Mouse (Mus musculus) erythroblast, embryonic 14.5 days (primary cell): Measurements from ENCODE around the gene Sult6b2. TPM values are rescaled to one million over a fixed set of nuclear protein-coding genes. Genes with fewer than 3 reads are reported as not detected.

Experiments
- H3K27me3 ChIP-seq: 2 replicates; pipeline ENCODE4 v1.6.1; 2012; ENCODE audit warnings: inconsistent platforms; ENCODE audit not compliant: control insufficient read depth
- H3K36me3 ChIP-seq: 2 replicates; pipeline ENCODE4 v1.6.1; 2012; ENCODE audit warnings: mild to moderate bottlenecking, inconsistent platforms; ENCODE audit not compliant: control insufficient read depth
- H3K4me1 ChIP-seq: 2 replicates; pipeline ENCODE4 v1.6.1; 2012; ENCODE audit warnings: inconsistent platforms; ENCODE audit not compliant: control insufficient read depth
- H3K4me3 ChIP-seq: replicated peaks from 2 replicates; pipeline ENCODE3; 2012; ENCODE audit warnings: moderate library complexity, mild to moderate bottlenecking, inconsistent platforms
- H3K9me3 ChIP-seq: 2 replicates; pipeline ENCODE4 v1.6.1; 2012; ENCODE audit warnings: low read length, inconsistent platforms, mixed read lengths; ENCODE audit not compliant: control insufficient read depth
- GATA1 ChIP-seq: IDR thresholded peaks from 2 replicates; pipeline ENCODE4 v1.6.1; 2012; ENCODE audit warnings: low read length, inconsistent platforms, mixed read lengths
- TAL1 ChIP-seq: IDR thresholded peaks from 3 replicates; pipeline ENCODE4 v1.6.1; 2012; ENCODE audit warnings: low read length, inconsistent platforms, mixed read lengths
- polyA plus RNA-seq: library from polyadenylated mRNA; stranded (reverse); fragments of >175 nt; gene quantifications from 2 replicates; pipeline ENCODE4 v1.2.3, GENCODE M21; 2012

Sult6b2 gene
- polyA plus RNA-seq, 1 experiment = not detected

- H3K9me3 ChIP-seq = no peaks in the 10 kb centered on the region
- no peaks in the 10 kb centered on the region for H3K4me1 ChIP-seq
- H3K27me3 ChIP-seq = no peaks in the 10 kb centered on the region
- no peaks in the 10 kb centered on the region for H3K36me3 ChIP-seq
- TF ChIP-seq GATA1 (no peak), TAL1 (no peak)
- no peak overlapping the region for H3K4me3 ChIP-seq
Observed at GRCm38 (mm10) chr6:142815513-142815912, 11.2 kb upstream of the Sult6b2 start.

GRCm38 (mm10) chr6:142814495-142814921, 10.2 kb upstream of the Sult6b2 start:
- no peaks in the 10 kb centered on the region for H3K36me3 ChIP-seq
- no peaks in the 10 kb centered on the region for H3K4me1 ChIP-seq
- no peak overlapping the region for H3K4me3 ChIP-seq
- TF ChIP-seq GATA1 (no peak), TAL1 (no peak)
- H3K27me3 ChIP-seq = no peaks in the 10 kb centered on the region
- H3K9me3 ChIP-seq = no peaks in the 10 kb centered on the region

- no peak overlapping the region for H3K4me3 ChIP-seq
- TF ChIP-seq TAL1 (no peak), GATA1 (no peak)
Observed at GRCm38 (mm10) chr6:142814011-142814410, 9.7 kb upstream of the Sult6b2 start.

DNA sequence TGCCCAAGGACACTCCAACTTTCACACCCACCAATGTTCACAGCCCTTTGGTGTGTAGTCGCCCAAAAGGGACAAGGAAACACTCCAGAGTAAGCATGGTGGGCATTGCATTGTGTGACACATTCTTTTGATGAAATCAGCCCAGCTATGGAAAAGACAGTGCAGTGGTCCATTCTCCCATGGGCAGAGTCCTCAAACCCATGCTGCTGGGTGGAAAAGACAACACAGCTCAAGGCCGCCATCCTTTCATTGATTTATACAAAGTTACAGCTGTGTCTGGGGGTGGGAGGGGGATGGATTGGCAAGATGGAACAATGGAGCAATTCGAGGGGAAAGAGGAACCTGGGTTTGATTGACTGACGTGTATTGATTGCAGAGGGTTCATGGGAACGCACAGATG, 8.7 kb upstream of the Sult6b2 start:
- no peaks in the 10 kb centered on the region for H3K36me3 ChIP-seq
- H3K4me3 ChIP-seq = no peak overlapping the region
- 0 out of 2 replicates have a peak, but pooled peaks cover 1% of the 10 kb centered on the region for H3K4me1 ChIP-seq
- no peaks in the 10 kb centered on the region for H3K9me3 ChIP-seq
- no peak for TF ChIP-seq GATA1
- no peak for TF ChIP-seq TAL1
- H3K27me3 ChIP-seq = no peaks in the 10 kb centered on the region

More at GRCm38 (mm10) chr6:142814011-142814410, 9.7 kb upstream of the Sult6b2 start:
- Histone ChIP-seq H3K4me1 (0 out of 2 replicates have a peak, but pooled peaks cover 1% of the 10 kb centered on the region), H3K27me3 (no peaks in the 10 kb centered on the region), H3K36me3 (no peaks in the 10 kb centered on the region), H3K9me3 (no peaks in the 10 kb centered on the region)

DNA sequence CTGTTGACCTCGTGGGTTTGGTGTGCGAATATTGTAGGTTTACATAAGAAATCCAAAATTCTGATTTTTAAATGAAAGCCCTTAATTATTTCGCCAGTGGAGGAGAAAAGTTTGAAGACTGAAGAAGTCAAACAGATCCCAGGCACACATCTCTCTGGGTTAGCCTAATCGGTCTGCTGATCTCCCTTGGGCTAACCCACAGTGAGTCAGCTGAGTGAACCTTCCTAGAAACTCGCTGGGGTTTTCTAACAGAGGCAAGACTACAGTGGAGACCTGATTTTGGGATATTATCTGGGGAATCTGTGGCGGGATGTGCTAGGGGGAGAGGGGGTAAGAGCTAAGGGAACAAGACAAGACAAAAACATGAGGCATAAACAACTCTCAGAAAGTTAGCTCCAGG, 5.9 kb upstream of the Sult6b2 start:
- 0 out of 2 replicates have a peak, but pooled peaks cover 1% of the 10 kb centered on the region for H3K4me1 ChIP-seq
- no peak for TF ChIP-seq TAL1
- no peak for TF ChIP-seq GATA1
- no peaks in the 10 kb centered on the region for H3K9me3 ChIP-seq
- no peaks in the 10 kb centered on the region for H3K27me3 ChIP-seq
- H3K4me3 ChIP-seq = no peak overlapping the region
- H3K36me3 ChIP-seq = no peaks in the 10 kb centered on the region

DNA sequence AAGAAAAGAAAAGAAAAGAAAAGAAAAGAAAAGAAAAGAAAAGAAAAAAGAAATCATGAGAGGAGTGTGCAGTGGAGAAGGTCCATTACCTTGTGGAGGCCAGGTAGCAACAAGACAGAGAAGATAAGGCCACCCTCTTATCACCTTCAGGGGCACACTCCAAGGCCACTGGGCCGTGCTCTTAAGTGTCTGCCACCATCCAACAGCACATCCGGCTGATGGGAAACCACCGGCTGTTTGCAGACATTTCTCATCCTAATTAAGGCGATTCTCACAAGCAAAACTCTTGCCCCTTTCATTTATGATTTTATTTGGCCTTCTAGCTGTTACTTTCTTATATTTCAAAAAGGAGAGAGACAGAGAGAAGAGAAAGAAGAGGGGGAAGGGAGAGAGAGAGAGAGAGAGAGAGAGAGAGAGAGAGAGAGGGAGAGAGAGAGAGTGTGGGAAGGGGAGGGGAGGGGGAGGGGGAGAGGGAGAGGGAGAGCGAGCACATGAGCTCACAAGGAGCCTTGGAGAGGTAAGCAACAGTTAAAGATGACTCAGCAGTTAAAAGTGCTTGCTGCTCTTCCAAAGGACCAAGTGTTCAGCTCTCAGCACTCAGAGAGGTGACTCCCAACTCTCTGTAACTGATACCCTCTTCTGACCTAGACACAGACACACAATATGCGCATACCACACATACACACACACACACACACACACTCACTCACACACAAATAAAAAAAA, 5.2 kb upstream of the Sult6b2 start:
- no peaks in the 10 kb centered on the region for H3K27me3 ChIP-seq
- no peak overlapping the region for H3K4me3 ChIP-seq
- H3K9me3 ChIP-seq = no peaks in the 10 kb centered on the region
- TF ChIP-seq GATA1 (no peak), TAL1 (no peak)
- no peaks in the 10 kb centered on the region for H3K36me3 ChIP-seq
- 0 out of 2 replicates have a peak, but pooled peaks cover 1% of the 10 kb centered on the region for H3K4me1 ChIP-seq

GRCm38 (mm10) chr6:142806326-142806725, 2.0 kb upstream of the Sult6b2 start:
- Histone ChIP-seq H3K4me3 (no peak overlapping the region), H3K27me3 (no peaks in the 10 kb centered on the region; the same call in 1 of the 2 replicates), H3K9me3 (no peaks in the 10 kb centered on the region), H3K36me3 (no peaks in the 10 kb centered on the region), H3K4me1 (0 out of 2 replicates have a peak, but pooled peaks cover 1% of the 10 kb centered on the region)
- TF ChIP-seq TAL1 = no peak
- no peak for TF ChIP-seq GATA1

- TF ChIP-seq TAL1 (no peak), GATA1 (no peak)
- H3K4me1 ChIP-seq = peaks cover 6% of the 10 kb centered on the region
- no peaks in the 10 kb centered on the region for H3K36me3 ChIP-seq
- H3K9me3 ChIP-seq = no peaks in the 10 kb centered on the region
- H3K4me3 ChIP-seq = no peak overlapping the region
- no peaks in the 10 kb centered on the region; the same call in 1 of the 2 replicates for H3K27me3 ChIP-seq
Observed at GRCm38 (mm10) chr6:142802617-142803525, 1.4 kb downstream of the Sult6b2 start.

GRCm38 (mm10) chr6:142801687-142802086, 2.6 kb downstream of the Sult6b2 start:
- no peaks in the 10 kb centered on the region for H3K9me3 ChIP-seq
- H3K27me3 ChIP-seq = no peaks in the 10 kb centered on the region; the same call in 1 of the 2 replicates
- peaks cover 6% of the 10 kb centered on the region for H3K4me1 ChIP-seq
- H3K4me3 ChIP-seq = no peak overlapping the region
- H3K36me3 ChIP-seq = no peaks in the 10 kb centered on the region
- TF ChIP-seq TAL1 (no peak), GATA1 (no peak)
